Mouse (Mus musculus): ENCODE results near the gene Stard8. TPM values are rescaled to one million over a fixed set of nuclear protein-coding genes. Genes with fewer than 3 reads are reported as not detected.

Gene Stard8
- total and polyA plus RNA-seq, 3 experiments = 0.39 to 2.3 TPM; not detected in 1

- Histone ChIP-seq H3K79me2 (ENCODE audit: control insufficient read depth, insufficient read depth, low read length, poor library complexity) (no peaks in the 10 kb centered on the region), H3K27me3 (ENCODE audit: control insufficient read depth in 1 of 2, insufficient read depth in 2 of 2, low read length in 2 of 2) (no peaks in the 10 kb centered on the region), H3K4me3 (ENCODE audit: control insufficient read depth in 1 of 2, insufficient read depth in 1 of 2, low read depth in 2 of 2, low read length in 2 of 2) (no peak overlapping the region), H3K36me3 (ENCODE audit: control insufficient read depth in 1 of 2, insufficient read depth in 2 of 2, low read length in 2 of 2) (no peaks in the 10 kb centered on the region), H3K4me1 (ENCODE audit: control insufficient read depth in 1 of 2, insufficient read depth in 2 of 2, low read length in 2 of 2) (no peaks in the 10 kb centered on the region), H3K9ac (ENCODE audit: control insufficient read depth, low read depth, low read length, poor library complexity, severe bottlenecking) (no peak overlapping the region), H3K27ac (ENCODE audit: control insufficient read depth, low read depth, low read length) (no peak overlapping the region), H3K9me3 (replicated peaks; ENCODE audit: insufficient read depth, low read length) (no peaks in the 10 kb centered on the region)
- no peak for TF ChIP-seq CTCF (IDR thresholded peaks at IDR 0.05 in 2 of 3, conservative IDR thresholded peaks at IDR 0.05 in 1 of 3; ENCODE audit: control insufficient read depth in 1 of 3, insufficient read depth in 1 of 3, low read depth in 2 of 3, low read length in 3 of 3, poor library complexity in 1 of 3, severe bottlenecking in 1 of 3)
- no peak for TF ChIP-seq POLR2A (IDR thresholded peaks at IDR 0.05; ENCODE audit: control insufficient read depth in 1 of 2, insufficient read depth in 1 of 2, low read depth in 1 of 2, low read length in 2 of 2, poor library complexity in 1 of 2)
- no peak for TF ChIP-seq TAL1 (IDR thresholded peaks at IDR 0.05; ENCODE audit: low read length)
- TF ChIP-seq RAD21 (IDR thresholded peaks at IDR 0.05; ENCODE audit: low read depth, low read length) = no peak
- no peak for TF ChIP-seq ZNF384 (IDR thresholded peaks at IDR 0.05; ENCODE audit: low read depth, low read length)
- no peak for TF ChIP-seq ZKSCAN1 (IDR thresholded peaks at IDR 0.05; ENCODE audit: low read depth, low read length)
- no peak for TF ChIP-seq JUND (IDR thresholded peaks at IDR 0.05; ENCODE audit: low read depth, low read length)
- TF ChIP-seq E2F4 (IDR thresholded peaks at IDR 0.05; ENCODE audit: borderline replicate concordance, low read depth, low read length) = no peak
- no peak for DNase-seq (ENCODE audit: low read depth, low spot score)
Measured at GRCm38 (mm10) chrX:99054512-99054911, 51.5 kb downstream of the Stard8 start.

GRCm38 (mm10) chrX:99057772-99058440 is 54.9 kb downstream of the Stard8 start:
- Histone ChIP-seq H3K36me3 (ENCODE audit: control insufficient read depth in 1 of 2, insufficient read depth in 2 of 2, low read length in 2 of 2) (no peaks in the 10 kb centered on the region), H3K27me3 (ENCODE audit: control insufficient read depth in 1 of 2, insufficient read depth in 2 of 2, low read length in 2 of 2) (no peaks in the 10 kb centered on the region), H3K9me3 (replicated peaks; ENCODE audit: insufficient read depth, low read length) (no peaks in the 10 kb centered on the region), H3K4me3 (ENCODE audit: control insufficient read depth in 1 of 2, insufficient read depth in 1 of 2, low read depth in 2 of 2, low read length in 2 of 2) (no peak overlapping the region), H3K27ac (ENCODE audit: control insufficient read depth, low read depth, low read length) (no peak overlapping the region), H3K4me1 (ENCODE audit: control insufficient read depth in 1 of 2, insufficient read depth in 2 of 2, low read length in 2 of 2) (no peaks in the 10 kb centered on the region), H3K79me2 (ENCODE audit: control insufficient read depth, insufficient read depth, low read length, poor library complexity) (no peaks in the 10 kb centered on the region), H3K9ac (ENCODE audit: control insufficient read depth, low read depth, low read length, poor library complexity, severe bottlenecking) (no peak overlapping the region)
- no peak for TF ChIP-seq MAX (IDR thresholded peaks at IDR 0.05; ENCODE audit: low read length)
- TF ChIP-seq SMC3 (IDR thresholded peaks at IDR 0.05; ENCODE audit: low read depth, low read length) = no peak
- no peak for TF ChIP-seq CHD1 (IDR thresholded peaks at IDR 0.05; ENCODE audit: low read depth, low read length)
- no peak for TF ChIP-seq MYB (IDR thresholded peaks at IDR 0.05; ENCODE audit: low read depth, low read length)
- TF ChIP-seq MYC (IDR thresholded peaks at IDR 0.05; ENCODE audit: low read depth, low read length) = no peak
- no peak for TF ChIP-seq ETS1 (IDR thresholded peaks at IDR 0.05; ENCODE audit: low read depth, low read length)
- no peak for TF ChIP-seq ELF1 (IDR thresholded peaks at IDR 0.05; ENCODE audit: low read depth, low read length)
- TF ChIP-seq UBTF (IDR thresholded peaks at IDR 0.05; ENCODE audit: borderline replicate concordance, insufficient read depth, low read depth, low read length) = no peak
- TF ChIP-seq POLR2A (IDR thresholded peaks at IDR 0.05; ENCODE audit: control insufficient read depth in 1 of 2, insufficient read depth in 1 of 2, low read depth in 1 of 2, low read length in 2 of 2, poor library complexity in 1 of 2) = no peak
- TF ChIP-seq RAD21 (IDR thresholded peaks at IDR 0.05; ENCODE audit: low read depth, low read length) = no peak
- TF ChIP-seq TBP (IDR thresholded peaks at IDR 0.05; ENCODE audit: low read depth, low read length) = no peak
- TF ChIP-seq POLR2AphosphoS2 (IDR thresholded peaks at IDR 0.05; ENCODE audit: low read length) = no peak
- DNase-seq (ENCODE audit: low read depth, low spot score) = no peak

Data from MEL (cell line).